Mouse (Mus musculus): ENCODE data around the gene Rbfox3.

The Rbfox3 gene

GRCm38 (mm10) chr11:118508341-118508740 is 403.1 kb downstream of the Rbfox3 start:
- DNase-seq (ENCODE audit: low read depth, low spot score), result no peak

GRCm38 (mm10) chr11:118507904-118508303 is 403.5 kb downstream of the Rbfox3 start:
- DNase-seq (ENCODE audit: low read depth, low spot score), result peak; percentile 36

GRCm38 (mm10) chr11:118507095-118507494 is 404.3 kb downstream of the Rbfox3 start:
- no peak for DNase-seq (ENCODE audit: low read depth, low spot score)

GRCm38 (mm10) chr11:118504180-118504454 is 407.3 kb downstream of the Rbfox3 start:
- DNase-seq (ENCODE audit: low read depth, low spot score), result no peak

GRCm38 (mm10) chr11:118503418-118504179 is 407.8 kb downstream of the Rbfox3 start:
- DNase-seq (ENCODE audit: low read depth, low spot score), result no peak

GRCm38 (mm10) chr11:118502990-118503389 is 408.4 kb downstream of the Rbfox3 start:
- DNase-seq (ENCODE audit: low read depth, low spot score), result no peak

GRCm38 (mm10) chr11:118496066-118496689 is 415.2 kb downstream of the Rbfox3 start:
- DNase-seq (ENCODE audit: low read depth, low spot score), result no peak

GRCm38 (mm10) chr11:118495065-118495464 is 416.3 kb downstream of the Rbfox3 start:
- DNase-seq (ENCODE audit: low read depth, low spot score), result no peak

- no peak for DNase-seq (ENCODE audit: low read depth, low spot score)
Observed at GRCm38 (mm10) chr11:118494001-118494737, 417.2 kb downstream of the Rbfox3 start.

- no peak for DNase-seq (ENCODE audit: low read depth, low spot score)
Observed at GRCm38 (mm10) chr11:118493458-118493857, 417.9 kb downstream of the Rbfox3 start.

- no peak for DNase-seq (ENCODE audit: low read depth, low spot score)
Observed at GRCm38 (mm10) chr11:118491230-118491629, 420.2 kb downstream of the Rbfox3 start.

GRCm38 (mm10) chr11:118490566-118491218 is 420.7 kb downstream of the Rbfox3 start:
- no peak for DNase-seq (ENCODE audit: low read depth, low spot score)

- DNase-seq (ENCODE audit: low read depth, low spot score), result no peak
Observed at GRCm38 (mm10) chr11:118488907-118489270, 422.5 kb downstream of the Rbfox3 start.

- DNase-seq (ENCODE audit: low read depth, low spot score), result no peak
Observed at GRCm38 (mm10) chr11:118488191-118488906, 423.0 kb downstream of the Rbfox3 start.

- no peak for DNase-seq (ENCODE audit: low read depth, low spot score)
Observed at GRCm38 (mm10) chr11:118486881-118487772, 424.3 kb downstream of the Rbfox3 start.

GRCm38 (mm10) chr11:118486281-118486680 is 425.1 kb downstream of the Rbfox3 start:
- DNase-seq (ENCODE audit: low read depth, low spot score), result no peak

GRCm38 (mm10) chr11:118485780-118486179 is 425.6 kb downstream of the Rbfox3 start:
- DNase-seq (ENCODE audit: low read depth, low spot score), result no peak

GRCm38 (mm10) chr11:118485338-118485737 is 426.1 kb downstream of the Rbfox3 start:
- DNase-seq (ENCODE audit: low read depth, low spot score), result no peak

GRCm38 (mm10) chr11:118484169-118484568 is 427.2 kb downstream of the Rbfox3 start:
- DNase-seq (ENCODE audit: low read depth, low spot score), result no peak

- DNase-seq (ENCODE audit: low read depth, low spot score), result no peak
Observed at GRCm38 (mm10) chr11:118481751-118482150, 429.6 kb downstream of the Rbfox3 start.

GRCm38 (mm10) chr11:118481231-118481630 is 430.2 kb downstream of the Rbfox3 start:
- no peak for DNase-seq (ENCODE audit: low read depth, low spot score)
